Comparison of ENCODE assay signal across 8 mouse cellular contexts in the genomic region with DNA sequence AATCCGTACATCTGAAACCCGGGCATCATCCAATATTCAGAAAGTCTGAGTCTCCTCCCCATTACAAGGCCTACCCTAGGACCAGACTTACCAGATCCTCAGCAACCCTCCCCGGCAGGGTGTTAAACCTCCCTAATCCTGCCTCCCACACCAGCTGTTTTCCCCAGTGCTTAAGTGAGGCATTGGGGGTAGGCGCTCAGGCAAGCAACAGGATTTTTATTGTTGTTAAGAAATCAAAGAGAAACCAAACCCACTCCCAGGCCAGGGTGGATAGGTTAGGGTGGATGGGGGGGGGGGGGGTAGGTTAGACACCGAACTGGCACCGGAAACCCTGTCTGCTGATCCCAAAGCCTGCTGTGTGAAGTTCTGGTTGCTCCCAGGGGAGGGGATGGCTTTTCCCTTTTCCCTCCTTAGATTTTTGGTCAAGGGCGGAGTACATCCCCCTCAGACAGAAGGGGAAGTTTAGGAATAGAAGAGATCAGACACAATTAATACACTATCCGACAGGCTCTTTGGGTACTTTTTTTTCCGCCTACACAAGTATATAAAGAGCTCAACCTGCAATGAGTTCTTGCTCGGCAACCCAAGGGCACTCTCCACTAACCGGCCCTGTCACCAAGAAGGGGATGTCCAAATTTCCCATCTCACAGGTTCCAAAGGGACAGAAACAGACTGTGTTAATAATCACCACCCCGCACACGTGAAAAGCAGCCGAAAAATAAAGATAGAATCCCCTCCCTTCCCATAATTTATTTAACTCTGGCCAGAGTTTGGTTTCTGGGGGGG. TPM values are rescaled to one million over a fixed set of nuclear protein-coding genes. Genes with fewer than 3 reads are reported as not detected.
DNase-seq lines count a peak whose midpoint lies in the region; ATAC-seq and TF ChIP-seq lines count a peak whose summit lies in the region.

No protein-coding gene starts in this region.

- TF ChIP-seq POLR2A in testis, adult 2 months (IDR thresholded peaks at IDR 0.05; ENCODE audit: control insufficient read depth, low read depth, low read length) = no peak

- peak overlapping the region; percentile 86 for H3K9ac ChIP-seq in hindbrain, embryonic 12.5 days

- 2% methylated on average over 14 of the region's 14 CpGs for WGBS in hindbrain, embryonic 12.5 days
- WGBS in macrophage (ENCODE audit: missing documents) = under 1% methylated on average over 14 of the region's 14 CpGs

- no peaks in the 10 kb centered on the region for H3K9me3 ChIP-seq in hindbrain, embryonic 12.5 days (replicated peaks)

- peak; percentile 15 to 33 for DNase-seq in adrenal gland, adult 18-20 months (ENCODE audit: low spot score in 2 of 2)
- DNase-seq in adrenal gland, adult 8-10 months = no peak
- no peak for DNase-seq in testis, postnatal 14 days (ENCODE audit: low spot score)
- peak; percentile 27 to 30 for DNase-seq in thymus, postnatal 36 days
- DNase-seq in frontal cortex, postnatal 14 days (ENCODE audit: low spot score in 2 of 2) = no peak

- no peak for TF ChIP-seq CTCF in testis, adult 2 months (IDR thresholded peaks at IDR 0.05; ENCODE audit: control insufficient read depth, insufficient read depth, insufficient replicate concordance, low read depth, low read length)

- H3K27me3 ChIP-seq in testis, adult 2 months (ENCODE audit: control insufficient read depth, insufficient read depth, low read length) = no peaks in the 10 kb centered on the region
- no peaks in the 10 kb centered on the region for H3K27me3 ChIP-seq in hindbrain, embryonic 12.5 days

- peaks cover 29% of the 10 kb centered on the region for H3K4me1 ChIP-seq in testis, adult 2 months (ENCODE audit: control insufficient read depth, insufficient read depth, low read length)
- peaks cover 18% of the 10 kb centered on the region for H3K4me1 ChIP-seq in hindbrain, embryonic 12.5 days

- peak overlapping the region; percentile 97 for H3K4me2 ChIP-seq in hindbrain, embryonic 12.5 days (replicated peaks)

- H3K36me3 ChIP-seq in testis, adult 2 months (ENCODE audit: control insufficient read depth, insufficient read depth, low read length) = no peaks in the 10 kb centered on the region
- peaks cover 5% of the 10 kb centered on the region for H3K36me3 ChIP-seq in hindbrain, embryonic 12.5 days
- H3K36me3 ChIP-seq in macrophage (ENCODE audit: inconsistent target) = peaks cover 15% of the 10 kb centered on the region; the same call in 1 of the 2 replicates

- H3K4me3 ChIP-seq in testis, adult 2 months (ENCODE audit: control insufficient read depth, low read depth, low read length) = peak overlapping the region; percentile 93
- H3K4me3 ChIP-seq in hindbrain, embryonic 12.5 days = peak overlapping the region; percentile 87
- H3K4me3 ChIP-seq in macrophage (ENCODE audit: inconsistent target) = peak overlapping the region; percentile 93

- ATAC-seq in hindbrain, embryonic 12.5 days (ENCODE audit: low FRiP score) = no peak

- H3K27ac ChIP-seq in testis, adult 2 months (ENCODE audit: control insufficient read depth, insufficient read depth, low read depth, low read length) = peak overlapping the region; percentile 92
- peak overlapping the region; percentile 91; the same call in 1 of the 2 replicates for H3K27ac ChIP-seq in hindbrain, embryonic 12.5 days
- peak overlapping the region; percentile 93 for H3K27ac ChIP-seq in macrophage

- peaks cover 62% of the 10 kb centered on the region for H3K79me2 ChIP-seq in macrophage (ENCODE audit: inconsistent target)

RNA-seq across cellular contexts. Expression of gene Tob2, which starts 1.5 kb away (rescaled TPM):
- total RNA-seq in adrenal gland, adult 18-20 months (2021) = 100 to 1,000 TPM; 103 to 121 TPM
- total RNA-seq in adrenal gland, adult 8-10 months (2022) = 10 to 100 TPM; 63.9 to 97.0 (median 69.1) TPM
- polyA plus RNA-seq in testis, adult 2 months (2012; rRNA removed) = 7.3 and 8.0 TPM in 2 replicates
- 20.4 and 21.2 TPM in 2 replicates for polyA plus RNA-seq in hindbrain, embryonic 12.5 days (2016; fragmentation: Nextera tagmentation; extraction: Ambion mirVana)
- 10 to 100 TPM; 10.3 to 60.7 (median 36.8) TPM for total RNA-seq in macrophage (2018; cell fraction: chromatin; rRNA removed)
- total RNA-seq in macrophage (2018; cell fraction: cytosol; rRNA removed) = 10 to 100 TPM; 15.1 to 45.5 (median 25.7) TPM
- 10 to 100 TPM; 23.9 to 68.7 (median 39.2) TPM for total RNA-seq in macrophage (2018; cell fraction: nucleus; rRNA removed)
- 14.3 to 21.9 TPM (median 18.5 TPM) in 3 replicates for polyA plus RNA-seq in macrophage (2018)

RNA-seq across cellular contexts. Expression of gene Phf5a, which starts 14.6 kb away (rescaled TPM):
- 10 to 100 TPM; 54.3 to 55.6 TPM for total RNA-seq in adrenal gland, adult 18-20 months (2021)
- total RNA-seq in adrenal gland, adult 8-10 months (2022) = 10 to 100 TPM; 44.2 to 61.3 (median 51.4) TPM
- polyA plus RNA-seq in testis, adult 2 months (2012; rRNA removed) = 22.2 and 23.5 TPM in 2 replicates
- 102 and 115 TPM in 2 replicates for polyA plus RNA-seq in hindbrain, embryonic 12.5 days (2016; fragmentation: Nextera tagmentation; extraction: Ambion mirVana)
- 10 to 100 TPM in 13 of 26 experiments, 1 to 10 TPM in 13; 5.7 to 60.5 (median 10.2) TPM for total RNA-seq in macrophage (2018; cell fraction: chromatin; rRNA removed)
- total RNA-seq in macrophage (2018; cell fraction: cytosol; rRNA removed) = 10 to 100 TPM; 18.9 to 30.8 (median 26.2) TPM
- total RNA-seq in macrophage (2018; cell fraction: nucleus; rRNA removed) = 10 to 100 TPM in 23 of 26 experiments, 1 to 10 TPM in 3; 5.7 to 27.1 (median 16.4) TPM
- 24.7 to 37.1 TPM (median 25.5 TPM) in 3 replicates for polyA plus RNA-seq in macrophage (2018)

RNA-seq across cellular contexts. Expression of gene Aco2, which starts 15.0 kb away (rescaled TPM):
- total RNA-seq in adrenal gland, adult 18-20 months (2021) = 1,000 to 10,000 TPM in 1 of 2 experiments, 100 to 1,000 TPM in 1; 791 to 1,455 TPM
- total RNA-seq in adrenal gland, adult 8-10 months (2022) = 100 to 1,000 TPM; 297 to 630 (median 469) TPM
- 112 and 118 TPM in 2 replicates for polyA plus RNA-seq in testis, adult 2 months (2012; rRNA removed)
- 193 TPM in 2 replicates for polyA plus RNA-seq in hindbrain, embryonic 12.5 days (2016; fragmentation: Nextera tagmentation; extraction: Ambion mirVana)
- total RNA-seq in macrophage (2018; cell fraction: chromatin; rRNA removed) = 100 to 1,000 TPM in 20 of 26 experiments, 10 to 100 TPM in 6; 65.0 to 201 (median 140) TPM
- 100 to 1,000 TPM in 20 of 26 experiments, 10 to 100 TPM in 6; 91.1 to 126 (median 109) TPM for total RNA-seq in macrophage (2018; cell fraction: cytosol; rRNA removed)
- 100 to 1,000 TPM in 14 of 26 experiments, 10 to 100 TPM in 12; 66.3 to 149 (median 105) TPM for total RNA-seq in macrophage (2018; cell fraction: nucleus; rRNA removed)
- 94.9 to 124 TPM (median 116 TPM) in 3 replicates for polyA plus RNA-seq in macrophage (2018)

RNA-seq across cellular contexts. Expression of gene Tef, which starts 54.9 kb away (rescaled TPM):
- 10 to 100 TPM; 45.0 to 46.9 TPM for total RNA-seq in adrenal gland, adult 18-20 months (2021)
- total RNA-seq in adrenal gland, adult 8-10 months (2022) = 100 to 1,000 TPM in 3 of 4 experiments, 10 to 100 TPM in 1; 93.1 to 190 (median 160) TPM
- 36.1 and 38.9 TPM in 2 replicates for polyA plus RNA-seq in testis, adult 2 months (2012; rRNA removed)
- 30.0 and 31.9 TPM in 2 replicates for polyA plus RNA-seq in hindbrain, embryonic 12.5 days (2016; fragmentation: Nextera tagmentation; extraction: Ambion mirVana)
- 100 to 1,000 TPM in 17 of 26 experiments, 10 to 100 TPM in 9; 24.8 to 219 (median 121) TPM for total RNA-seq in macrophage (2018; cell fraction: chromatin; rRNA removed)
- total RNA-seq in macrophage (2018; cell fraction: cytosol; rRNA removed) = 10 to 100 TPM; 15.0 to 50.3 (median 28.9) TPM
- 100 to 1,000 TPM in 5 of 26 experiments, 10 to 100 TPM in 21; 19.1 to 142 (median 60.6) TPM for total RNA-seq in macrophage (2018; cell fraction: nucleus; rRNA removed)
- polyA plus RNA-seq in macrophage (2018) = 18.9 to 44.0 TPM (median 23.6 TPM) in 3 replicates

Comparison
In these comparisons a context has a peak if more than half of its experiments do, and no peak if none do; other contexts are left out.
1. DNase-seq: peak in adrenal gland, adult 18-20 months (2 of 2) and thymus, postnatal 36 days (2 of 2); none in adrenal gland, adult 8-10 months (single experiment), testis, postnatal 14 days (single experiment) and frontal cortex, postnatal 14 days (0 of 2).
2. Peak in every context shown above with its lines, with median percentiles within 50 percentile points of each other: H3K27ac ChIP-seq and H3K4me3 ChIP-seq.